Mouse (Mus musculus) stomach, embryonic 16.5 days (tissue): Measurements from ENCODE around the gene Fau. TPM values are rescaled to one million over a fixed set of nuclear protein-coding genes. Genes with fewer than 3 reads are reported as not detected.
"Not testable (repeated sequence)": the region's sequence is repeated elsewhere in the genome, so short reads cannot be mapped to it uniquely, and the experiment has no call there.

Source experiments
- ATAC-seq: fragments of 200-750 bp; cut with Nextera tagmentation; 2 replicates; pipeline ENCODE4 v1.8.0; 2017; ENCODE audit warnings: moderate number of reproducible peaks, moderate TSS enrichment; ENCODE audit not compliant: insufficient read depth, low FRiP score
- H3K27ac ChIP-seq: fragments of 300-500 bp; sonication (generic); 2 replicates; pipeline ENCODE4 v1.5.1; 2014; ENCODE audit warnings: low read length
- H3K27me3 ChIP-seq: fragments of 300-500 bp; sonication (generic); 2 replicates; pipeline ENCODE4 v1.6.1; 2014; ENCODE audit warnings: low read length, control low read depth, mixed read lengths; ENCODE audit not compliant: control insufficient read depth, insufficient read depth
- H3K36me3 ChIP-seq: fragments of 300-500 bp; sonication (generic); 2 replicates; pipeline ENCODE4 v1.6.1; 2014; ENCODE audit warnings: low read length; ENCODE audit not compliant: control insufficient read depth, insufficient read depth
- H3K4me1 ChIP-seq: fragments of 300-500 bp; sonication (generic); 2 replicates; pipeline ENCODE4 v1.6.1; 2014; ENCODE audit warnings: low read length, control low read depth, mixed read lengths; ENCODE audit not compliant: control insufficient read depth, insufficient read depth
- H3K4me2 ChIP-seq: fragments of 300-500 bp; sonication (generic); 2 replicates; pipeline ENCODE4 v1.6.1; 2014; ENCODE audit warnings: low read depth, low read length, mixed read lengths
- H3K4me3 ChIP-seq: fragments of 300-500 bp; sonication (generic); replicated peaks from 2 replicates; pipeline ENCODE4 v1.5.1; 2014; ENCODE audit warnings: mild to moderate bottlenecking, low read length
- H3K9ac ChIP-seq: fragments of 300-500 bp; sonication (generic); 2 replicates; pipeline ENCODE4 v1.6.1; 2014; ENCODE audit warnings: low read length
- H3K9me3 ChIP-seq: fragments of 300-500 bp; sonication (generic); replicated peaks from 2 replicates; pipeline ENCODE4 v1.6.1; 2016; ENCODE audit warnings: low read length, control low read depth; ENCODE audit not compliant: control insufficient read depth
- WGBS: fragments of 180-500 bp; shearing (Covaris S2); extraction: QIAGEN DNeasy Blood & Tissue Kit; methylation state at CpG from one replicate; pipeline ENCODE4 v1.1.7; 2014; 5-methylcytosine and 5-hydroxymethylcytosine counted together
- polyA plus RNA-seq: library from polyadenylated mRNA; unstranded; fragments of >200 nt; fragmentation: Nextera tagmentation; extraction: Ambion mirVana; gene quantifications from 2 replicates; pipeline ENCODE4 v1.2.1, GENCODE M21; 2015

Fau gene
- polyA plus RNA-seq, 1 experiment from 2014 or later, result 729 TPM

- Histone ChIP-seq H3K36me3 (no peaks in the 10 kb centered on the region), H3K4me3 (no peak overlapping the region), H3K27me3 (no peaks in the 10 kb centered on the region), H3K9ac (no peak overlapping the region), H3K9me3 (no peaks in the 10 kb centered on the region), H3K4me2 (no peak overlapping the region), H3K4me1 (peaks cover 5% of the 10 kb centered on the region; the same call in 1 of the 2 replicates), H3K27ac (no peak overlapping the region)
- WGBS, result 80% methylated on average over 9 of the region's 9 CpGs
- no peak for ATAC-seq
Measured at GRCm38 (mm10) chr19:6042293-6042692, 15.4 kb upstream of the Fau start.

GRCm38 (mm10) chr19:6044102-6044501 is 13.5 kb upstream of the Fau start:
- H3K9me3 ChIP-seq, H3K27me3 ChIP-seq, H3K9ac ChIP-seq, H3K4me2 ChIP-seq, ATAC-seq, H3K27ac ChIP-seq, H3K4me3 ChIP-seq, H3K36me3 ChIP-seq: not testable (repeated sequence)
- peaks cover 18% of the 10 kb centered on the region for H3K4me1 ChIP-seq
- 50% methylated on average over 4 of the region's 4 CpGs for WGBS

GRCm38 (mm10) chr19:6045366-6046293 is 12.0 kb upstream of the Fau start:
- H3K9me3 ChIP-seq, result no peaks in the 10 kb centered on the region
- WGBS, result 11% methylated on average over 20 of the region's 20 CpGs

GRCm38 (mm10) chr19:6046294-6047153 is 11.1 kb upstream of the Fau start, which contains the start of gene Syvn1:
TSS of gene Syvn1 (plus strand) at chr19:6046576.
- Histone ChIP-seq H3K27me3 (no peaks in the 10 kb centered on the region), H3K4me3 (peak within 1 kb of the TSS; percentile 76), H3K9me3 (no peaks in the 10 kb centered on the region), H3K9ac (peak within 1 kb of the TSS; percentile 87), H3K36me3 (peaks cover 23% of the 10 kb centered on the region), H3K4me2 (peak within 1 kb of the TSS; percentile 86), H3K4me1 (peaks cover 18% of the 10 kb centered on the region), H3K27ac (peak within 1 kb of the TSS; percentile 99)
- WGBS, result under 1% methylated on average over 65 of the region's 65 CpGs
- peak; percentile 93 for ATAC-seq

More at GRCm38 (mm10) chr19:6045366-6046293, 12.0 kb upstream of the Fau start:
- Histone ChIP-seq H3K4me2 (peak overlapping the region; percentile 86), H3K27me3 (no peaks in the 10 kb centered on the region), H3K27ac (peak overlapping the region; percentile 99), H3K4me1 (peaks cover 18% of the 10 kb centered on the region), H3K4me3 (peak overlapping the region; percentile 76), H3K9ac (peak overlapping the region; percentile 87), H3K36me3 (peaks cover 16% of the 10 kb centered on the region; the same call in 1 of the 2 replicates)
- ATAC-seq, result peak; percentile 38

GRCm38 (mm10) chr19:6047154-6047898 is 10.3 kb upstream of the Fau start:
- H3K4me2 ChIP-seq, result peak overlapping the region; percentile 86
- H3K9me3 ChIP-seq, result no peaks in the 10 kb centered on the region
- peaks cover 29% of the 10 kb centered on the region for H3K36me3 ChIP-seq
- H3K27ac ChIP-seq, result peak overlapping the region; percentile 99
- under 1% methylated on average over 43 of the region's 44 CpGs for WGBS
- peaks cover 18% of the 10 kb centered on the region for H3K4me1 ChIP-seq
- H3K4me3 ChIP-seq, result peak overlapping the region; percentile 76
- H3K27me3 ChIP-seq, result no peaks in the 10 kb centered on the region
- peak; percentile 11; the same call in 1 of the 2 replicates for ATAC-seq
- H3K9ac ChIP-seq, result peak overlapping the region; percentile 87

- H3K36me3 ChIP-seq, result peaks cover 34% of the 10 kb centered on the region
- H3K4me1 ChIP-seq, result peaks cover 18% of the 10 kb centered on the region
- whole genome bisulfite sequencing, result 81% methylated on average over 8 of the region's 8 CpGs
- ATAC-seq, result no peak
- peak overlapping the region; percentile 76 for H3K4me3 ChIP-seq
- H3K27ac ChIP-seq, result peak overlapping the region; percentile 99; the same call in 1 of the 2 replicates
- H3K9me3 ChIP-seq, result no peaks in the 10 kb centered on the region
- peak overlapping the region; percentile 87 for H3K9ac ChIP-seq
- no peaks in the 10 kb centered on the region for H3K27me3 ChIP-seq
- peak overlapping the region; percentile 86 for H3K4me2 ChIP-seq
Measured at GRCm38 (mm10) chr19:6047899-6048166, 9.8 kb upstream of the Fau start.

- WGBS, result 86% methylated on average over 11 of the region's 11 CpGs
- no peak overlapping the region for H3K4me2 ChIP-seq
- H3K4me3 ChIP-seq, result no peak overlapping the region
- peak overlapping the region; percentile 87; the same call in 1 of the 2 replicates for H3K9ac ChIP-seq
- H3K27me3 ChIP-seq, result no peaks in the 10 kb centered on the region
- H3K36me3 ChIP-seq, result peaks cover 40% of the 10 kb centered on the region
- no peak overlapping the region for H3K27ac ChIP-seq
- peaks cover 18% of the 10 kb centered on the region for H3K4me1 ChIP-seq
- no peak for ATAC-seq
- no peaks in the 10 kb centered on the region for H3K9me3 ChIP-seq
Measured at GRCm38 (mm10) chr19:6048681-6049410, 8.8 kb upstream of the Fau start.

GRCm38 (mm10) chr19:6052516-6052915 is 5.1 kb upstream of the Fau start:
- H3K36me3 ChIP-seq, result peaks cover 47% of the 10 kb centered on the region
- H3K27me3 ChIP-seq, result no peaks in the 10 kb centered on the region
- no peak for ATAC-seq
- no peak overlapping the region for H3K4me3 ChIP-seq
- no peaks in the 10 kb centered on the region for H3K9me3 ChIP-seq
- 82% methylated on average over 7 of the region's 7 CpGs for WGBS
- H3K4me2 ChIP-seq, result no peak overlapping the region
- no peak overlapping the region for H3K9ac ChIP-seq
- no peak overlapping the region for H3K27ac ChIP-seq
- peaks cover 20% of the 10 kb centered on the region for H3K4me1 ChIP-seq
